Mouse (Mus musculus): Measurements from ENCODE around the gene Igfbp2. TPM values are rescaled to one million over a fixed set of nuclear protein-coding genes. Genes with fewer than 3 reads are reported as not detected.

Igfbp2 gene
- polyA plus RNA-seq, 1 experiment from 2014 or later = 469 TPM

DNA sequence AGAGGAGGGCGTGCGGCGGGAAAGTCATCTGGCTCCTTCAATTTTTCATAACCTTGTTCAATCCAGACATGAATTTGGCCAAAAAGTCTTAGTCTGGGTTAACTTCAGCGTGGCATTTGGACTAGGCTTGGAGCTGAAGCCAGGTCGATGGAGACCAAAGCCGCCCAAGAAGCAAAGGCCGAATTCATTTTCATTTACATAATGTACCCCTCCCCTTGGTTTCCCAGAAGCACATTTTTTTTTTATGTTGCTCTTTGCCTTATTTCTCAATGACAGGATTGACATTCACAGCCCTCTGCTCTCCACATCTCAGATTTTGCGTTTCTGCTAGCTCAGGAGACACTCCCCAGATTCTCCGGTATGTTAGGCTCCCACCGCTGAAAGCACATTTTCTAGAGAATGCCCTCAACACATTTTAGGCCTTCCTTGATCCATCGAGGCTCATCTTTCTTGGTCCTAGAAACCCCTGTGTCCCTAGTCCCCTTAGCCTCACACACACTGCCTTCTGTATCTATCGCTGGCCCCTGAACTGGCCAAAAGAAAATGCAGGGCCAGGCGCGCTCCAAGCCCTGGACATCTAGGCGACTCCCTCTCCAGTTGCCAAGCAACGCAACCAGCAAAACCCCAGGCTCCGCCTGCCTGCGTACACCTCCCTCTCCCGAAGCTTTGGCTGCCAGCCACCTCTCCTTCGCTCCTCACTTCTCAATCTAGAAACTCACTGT lies 46.5 kb downstream of the Igfbp2 start:
- H3K27me3 ChIP-seq (replicated peaks; ENCODE audit: control insufficient read depth, insufficient read depth, low read length) = no peaks in the 10 kb centered on the region
- H3K4me3 ChIP-seq (ENCODE audit: low read length) = peak overlapping the region; percentile 58
- H3K27ac ChIP-seq (ENCODE audit: low read depth, low read length) = peak overlapping the region; percentile 87
- no peaks in the 10 kb centered on the region for H3K36me3 ChIP-seq (ENCODE audit: control insufficient read depth, insufficient read depth, low read length)
- WGBS = under 1% methylated on average over 20 of the region's 20 CpGs
- H3K9ac ChIP-seq (ENCODE audit: low read depth, low read length) = peak overlapping the region; percentile 55
- H3K4me1 ChIP-seq (ENCODE audit: control insufficient read depth, insufficient read depth, low read depth, low read length) = peaks cover 29% of the 10 kb centered on the region
- H3K4me2 ChIP-seq (ENCODE audit: low read length) = peak overlapping the region; percentile 84
- H3K9me3 ChIP-seq (ENCODE audit: control insufficient read depth, low read length) = no peaks in the 10 kb centered on the region
- ATAC-seq = peak; percentile 64

DNA sequence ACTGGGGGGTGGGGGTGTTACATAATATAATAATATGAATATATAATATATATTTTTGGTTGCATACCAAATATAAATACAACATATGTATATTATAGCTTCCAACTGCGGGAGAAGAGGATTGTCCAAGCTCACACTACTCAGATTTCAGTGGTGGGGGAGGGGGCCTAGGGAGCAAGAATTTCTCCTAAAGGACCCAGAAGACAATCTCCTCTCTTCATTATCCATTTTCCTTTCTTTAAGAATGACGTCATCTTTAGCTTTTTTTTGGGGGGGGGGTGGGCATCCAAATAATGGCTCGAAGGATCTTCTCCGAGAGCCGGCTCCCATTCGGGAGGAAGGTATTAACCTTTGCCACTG lies 47.0 kb downstream of the Igfbp2 start:
- WGBS = 0% methylated on average over 6 of the region's 6 CpGs
- peak overlapping the region; percentile 73 for H3K9ac ChIP-seq (ENCODE audit: low read depth, low read length)
- H3K27me3 ChIP-seq (replicated peaks; ENCODE audit: control insufficient read depth, insufficient read depth, low read length) = no peaks in the 10 kb centered on the region
- H3K9me3 ChIP-seq (ENCODE audit: control insufficient read depth, low read length) = no peaks in the 10 kb centered on the region
- H3K36me3 ChIP-seq (ENCODE audit: control insufficient read depth, insufficient read depth, low read length) = no peaks in the 10 kb centered on the region
- H3K4me2 ChIP-seq (ENCODE audit: low read length) = peak overlapping the region; percentile 84
- peak overlapping the region; percentile 87 for H3K27ac ChIP-seq (ENCODE audit: low read depth, low read length)
- peak overlapping the region; percentile 58 for H3K4me3 ChIP-seq (ENCODE audit: low read length)
- peak; percentile 10; the same call in 1 of the 2 replicates for ATAC-seq
- H3K4me1 ChIP-seq (ENCODE audit: control insufficient read depth, insufficient read depth, low read depth, low read length) = peaks cover 28% of the 10 kb centered on the region

DNA sequence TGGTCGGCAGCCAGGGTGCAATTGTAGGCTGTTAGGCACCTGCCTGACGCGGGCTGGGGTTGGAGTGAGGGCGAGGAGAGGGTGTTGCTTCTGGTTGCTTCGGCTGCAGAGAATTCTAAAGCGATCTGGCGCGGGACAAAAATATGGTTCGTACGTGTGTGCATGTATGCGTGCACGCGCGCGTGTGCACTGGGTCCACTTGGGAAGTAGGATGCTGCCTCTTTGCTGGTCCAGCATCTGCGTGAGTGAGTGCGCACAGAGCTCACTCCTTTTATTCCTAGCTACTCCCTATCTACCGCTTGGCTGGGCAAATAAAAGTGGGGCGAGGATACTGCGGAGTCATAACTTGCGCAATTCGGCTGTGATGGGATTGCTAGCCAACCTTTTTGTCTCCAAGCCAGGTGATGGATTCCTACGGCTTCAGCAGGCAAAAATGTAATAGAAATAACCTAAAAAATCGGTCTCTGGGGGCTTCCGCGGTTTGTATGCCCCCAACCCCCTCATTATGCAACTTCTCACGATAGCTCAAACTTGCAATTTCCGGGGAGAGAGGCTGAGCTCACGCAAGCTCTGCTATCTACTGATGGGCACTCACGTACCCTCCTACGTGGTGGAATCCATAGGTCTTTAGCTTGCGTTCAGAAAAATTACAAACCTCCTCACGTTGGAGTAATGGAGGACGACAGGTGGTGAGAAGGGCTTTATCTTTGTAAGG lies 47.6 kb downstream of the Igfbp2 start:
- H3K4me3 ChIP-seq (ENCODE audit: low read length) = peak overlapping the region; percentile 58
- H3K27ac ChIP-seq (ENCODE audit: low read depth, low read length) = peak overlapping the region; percentile 87
- no peaks in the 10 kb centered on the region for H3K9me3 ChIP-seq (ENCODE audit: control insufficient read depth, low read length)
- H3K4me1 ChIP-seq (ENCODE audit: control insufficient read depth, insufficient read depth, low read depth, low read length) = peaks cover 29% of the 10 kb centered on the region
- peak overlapping the region; percentile 84 for H3K4me2 ChIP-seq (ENCODE audit: low read length)
- peak; percentile 22 for ATAC-seq
- peak overlapping the region; percentile 73 for H3K9ac ChIP-seq (ENCODE audit: low read depth, low read length)
- no peaks in the 10 kb centered on the region for H3K36me3 ChIP-seq (ENCODE audit: control insufficient read depth, insufficient read depth, low read length)
- WGBS = under 1% methylated on average over 34 of the region's 34 CpGs
- H3K27me3 ChIP-seq (replicated peaks; ENCODE audit: control insufficient read depth, insufficient read depth, low read length) = no peaks in the 10 kb centered on the region

DNA sequence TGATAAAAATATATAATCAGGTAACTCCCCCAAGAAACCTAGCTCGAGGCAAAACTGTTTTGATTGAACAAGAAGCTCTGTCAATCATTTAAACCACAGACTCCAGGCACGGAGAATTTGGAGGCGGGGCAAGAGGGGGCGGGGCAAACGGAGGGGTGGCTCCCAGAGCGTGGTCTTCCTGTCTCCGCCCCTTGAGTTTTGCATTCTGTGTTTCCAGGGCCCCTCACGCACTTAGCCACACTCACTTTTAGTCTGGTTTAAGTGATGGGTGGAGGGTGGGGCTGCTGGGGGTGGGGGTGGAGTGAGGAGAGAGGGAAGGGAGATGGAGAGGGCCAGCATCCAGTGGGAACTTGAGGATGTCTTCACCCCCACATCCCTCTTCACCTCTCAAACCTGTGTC lies 48.2 kb downstream of the Igfbp2 start:
- peak; percentile 65 for ATAC-seq
- Histone ChIP-seq H3K9me3 (ENCODE audit: control insufficient read depth, low read length) (no peaks in the 10 kb centered on the region), H3K4me2 (ENCODE audit: low read length) (peak overlapping the region; percentile 84), H3K27ac (ENCODE audit: low read depth, low read length) (peak overlapping the region; percentile 55; the same call in 1 of the 2 replicates), H3K4me3 (ENCODE audit: low read length) (peak overlapping the region; percentile 58), H3K9ac (ENCODE audit: low read depth, low read length) (peak overlapping the region; percentile 72; the same call in 1 of the 2 replicates), H3K36me3 (ENCODE audit: control insufficient read depth, insufficient read depth, low read length) (no peaks in the 10 kb centered on the region), H3K27me3 (replicated peaks; ENCODE audit: control insufficient read depth, insufficient read depth, low read length) (no peaks in the 10 kb centered on the region), H3K4me1 (ENCODE audit: control insufficient read depth, insufficient read depth, low read depth, low read length) (peaks cover 26% of the 10 kb centered on the region)
- WGBS = 1% methylated on average over 8 of the region's 8 CpGs

DNA sequence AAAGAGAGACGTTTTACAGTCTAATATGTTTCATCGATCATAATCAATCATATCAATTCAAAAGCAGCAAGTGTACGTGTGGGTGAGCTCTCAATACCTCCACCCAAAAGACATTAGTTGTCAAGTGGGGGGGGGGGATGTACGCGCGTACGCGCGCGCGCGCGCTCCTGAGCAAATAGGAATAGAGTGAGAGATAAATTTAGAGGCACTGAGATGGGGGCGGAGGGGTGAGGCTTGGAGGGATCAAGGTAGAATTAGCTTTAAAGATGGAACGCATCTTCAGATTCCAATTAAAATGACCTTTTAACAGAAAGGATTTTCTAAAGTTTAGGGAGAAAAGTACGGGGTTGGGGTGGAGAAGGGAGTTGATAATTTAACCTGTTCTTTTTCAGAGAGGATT lies 48.8 kb downstream of the Igfbp2 start:
- H3K4me2 ChIP-seq (ENCODE audit: low read length) = peak overlapping the region; percentile 84
- H3K27me3 ChIP-seq (replicated peaks; ENCODE audit: control insufficient read depth, insufficient read depth, low read length) = no peaks in the 10 kb centered on the region
- H3K36me3 ChIP-seq (ENCODE audit: control insufficient read depth, insufficient read depth, low read length) = no peaks in the 10 kb centered on the region
- under 1% methylated on average over 16 of the region's 16 CpGs for WGBS
- H3K27ac ChIP-seq (ENCODE audit: low read depth, low read length) = peak overlapping the region; percentile 71; the same call in 1 of the 2 replicates
- peak overlapping the region; percentile 72 for H3K9ac ChIP-seq (ENCODE audit: low read depth, low read length)
- peaks cover 26% of the 10 kb centered on the region for H3K4me1 ChIP-seq (ENCODE audit: control insufficient read depth, insufficient read depth, low read depth, low read length)
- H3K4me3 ChIP-seq (ENCODE audit: low read length) = peak overlapping the region; percentile 58
- H3K9me3 ChIP-seq (ENCODE audit: control insufficient read depth, low read length) = no peaks in the 10 kb centered on the region
- no peak for ATAC-seq

DNA sequence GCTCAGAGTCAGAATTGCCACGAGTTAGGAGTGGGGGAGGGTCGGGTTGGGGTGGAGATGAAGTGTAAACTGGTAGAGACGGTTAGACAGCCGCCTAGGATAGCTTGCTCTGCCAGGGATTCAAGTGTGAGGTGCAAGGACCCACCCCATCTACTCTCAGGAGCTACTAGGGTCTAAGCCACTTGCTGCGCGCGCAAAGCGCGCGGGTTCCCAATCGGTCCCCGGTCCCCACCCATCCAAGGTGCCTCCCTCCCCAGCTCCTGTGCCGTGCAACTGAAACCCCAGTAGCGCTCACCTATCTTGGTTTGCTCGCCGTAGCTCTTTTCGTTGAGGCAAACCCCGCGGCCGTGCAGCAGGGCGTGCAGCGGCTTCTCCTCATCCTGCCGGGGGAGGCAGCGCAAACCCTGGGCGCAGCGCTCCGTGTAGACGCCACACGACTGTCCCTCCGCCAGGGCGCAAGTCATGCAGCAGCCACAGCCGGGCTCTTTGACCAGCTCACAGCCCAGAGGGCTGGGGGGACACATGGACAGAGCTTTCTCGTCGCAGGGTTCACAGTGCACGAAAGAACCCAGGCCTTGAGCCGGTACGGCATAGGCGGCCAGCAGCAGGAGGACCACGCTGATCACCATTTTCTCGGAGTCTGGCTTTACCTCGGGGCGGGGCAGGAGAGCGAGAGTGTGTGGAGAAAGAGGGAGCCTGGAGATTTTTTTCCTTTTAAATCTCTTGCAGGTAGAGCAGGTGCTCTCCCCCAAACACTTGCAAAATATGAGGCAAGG lies 49.4 kb downstream of the Igfbp2 start:
- H3K4me2 ChIP-seq (ENCODE audit: low read length) = peak overlapping the region; percentile 84
- peak overlapping the region; percentile 58 for H3K4me3 ChIP-seq (ENCODE audit: low read length)
- no peaks in the 10 kb centered on the region for H3K9me3 ChIP-seq (ENCODE audit: control insufficient read depth, low read length)
- H3K36me3 ChIP-seq (ENCODE audit: control insufficient read depth, insufficient read depth, low read length) = no peaks in the 10 kb centered on the region
- H3K9ac ChIP-seq (ENCODE audit: low read depth, low read length) = peak overlapping the region; percentile 72
- peak; percentile 6; the same call in 1 of the 2 replicates for ATAC-seq
- no peaks in the 10 kb centered on the region for H3K27me3 ChIP-seq (replicated peaks; ENCODE audit: control insufficient read depth, insufficient read depth, low read length)
- under 1% methylated on average over 42 of the region's 43 CpGs for WGBS
- H3K27ac ChIP-seq (ENCODE audit: low read depth, low read length) = peak overlapping the region; percentile 71
- H3K4me1 ChIP-seq (ENCODE audit: control insufficient read depth, insufficient read depth, low read depth, low read length) = peaks cover 27% of the 10 kb centered on the region

DNA sequence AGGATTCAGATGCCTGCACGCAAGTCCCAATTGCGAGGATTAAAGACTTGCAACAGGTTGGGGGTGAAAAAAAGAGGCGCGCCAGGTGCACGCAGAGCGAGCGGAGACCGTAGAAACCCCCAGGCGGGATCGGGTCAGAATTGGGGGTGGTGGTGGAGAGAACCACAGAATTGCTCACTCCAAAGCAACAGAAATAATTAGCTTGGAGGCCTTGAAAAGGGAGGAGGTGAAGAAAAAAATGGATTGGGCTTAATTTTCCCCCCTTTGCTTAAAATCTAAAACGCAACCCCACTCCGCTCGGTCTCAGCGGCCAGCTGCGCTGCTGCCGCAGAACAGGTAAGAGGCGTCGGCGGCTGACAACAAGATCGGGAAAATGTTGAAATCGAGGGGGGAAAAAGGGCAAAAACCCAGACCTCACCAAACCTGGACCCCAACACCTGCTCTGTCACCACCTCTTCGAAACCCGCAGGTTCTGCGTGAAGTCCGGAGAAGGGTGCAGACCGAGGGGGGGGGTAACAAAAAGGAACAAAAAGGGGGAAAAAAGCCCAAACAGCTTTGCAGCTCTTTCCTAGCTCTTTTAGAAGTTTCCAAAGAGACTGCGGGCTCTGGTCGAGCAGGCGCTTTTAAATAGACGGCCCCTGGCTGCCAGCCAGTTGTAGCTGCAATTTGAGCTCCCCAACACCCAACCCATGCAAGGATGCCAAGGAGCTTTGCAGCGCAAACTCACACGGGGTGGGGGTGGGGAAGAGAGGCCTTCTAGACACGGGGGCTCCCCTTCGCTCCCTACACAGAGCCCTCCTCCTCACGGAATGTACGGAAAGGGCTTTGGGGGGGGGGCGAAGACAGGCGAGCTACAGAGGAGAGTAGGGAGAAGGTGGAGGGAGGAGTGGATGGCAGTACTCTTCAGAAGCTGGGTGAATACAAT lies 50.2 kb downstream of the Igfbp2 start, which contains the start of gene Igfbp5:
Gene Igfbp5 (minus strand): TSS at position 598 of the 925 bp plus-strand sequence.
- H3K9me3 ChIP-seq (ENCODE audit: control insufficient read depth, low read length) = no peaks in the 10 kb centered on the region
- peak within 1 kb of the TSS; percentile 84 for H3K4me2 ChIP-seq (ENCODE audit: low read length)
- H3K27ac ChIP-seq (ENCODE audit: low read depth, low read length) = peak within 1 kb of the TSS; percentile 71
- H3K4me3 ChIP-seq (ENCODE audit: low read length) = peak within 1 kb of the TSS; percentile 58
- no peaks in the 10 kb centered on the region for H3K36me3 ChIP-seq (ENCODE audit: control insufficient read depth, insufficient read depth, low read length)
- H3K27me3 ChIP-seq (replicated peaks; ENCODE audit: control insufficient read depth, insufficient read depth, low read length) = no peaks in the 10 kb centered on the region
- under 1% methylated on average over 38 of the region's 38 CpGs for WGBS
- ATAC-seq = peak; percentile 53
- peak within 1 kb of the TSS; percentile 72 for H3K9ac ChIP-seq (ENCODE audit: low read depth, low read length)
- H3K4me1 ChIP-seq (ENCODE audit: control insufficient read depth, insufficient read depth, low read depth, low read length) = peaks cover 25% of the 10 kb centered on the region

DNA sequence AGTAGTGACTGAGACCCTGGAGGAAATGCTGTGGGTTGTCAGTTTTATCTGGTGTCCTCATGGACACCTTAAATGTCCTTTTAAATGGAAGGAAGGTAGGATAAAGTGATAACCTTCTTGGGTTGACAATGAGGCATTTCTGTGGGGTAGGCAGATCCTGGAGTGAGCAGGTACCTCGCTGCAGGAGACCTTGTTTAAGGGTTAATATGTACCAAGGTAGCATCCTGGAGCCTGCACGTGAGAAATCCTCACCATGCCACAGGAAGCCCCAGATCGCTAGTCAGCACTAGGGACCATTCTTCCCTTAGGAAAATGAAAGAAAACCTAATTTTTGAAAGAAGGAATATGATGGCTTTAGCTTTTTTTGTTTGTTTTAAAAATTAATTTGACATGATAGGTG lies 51.4 kb downstream of the Igfbp2 start:
- 12% methylated on average over 3 of the region's 3 CpGs for WGBS
- Histone ChIP-seq H3K9me3 (ENCODE audit: control insufficient read depth, low read length) (no peaks in the 10 kb centered on the region), H3K9ac (ENCODE audit: low read depth, low read length) (no peak overlapping the region; the same call in 1 of the 2 replicates), H3K4me1 (ENCODE audit: control insufficient read depth, insufficient read depth, low read depth, low read length) (peaks cover 15% of the 10 kb centered on the region), H3K36me3 (ENCODE audit: control insufficient read depth, insufficient read depth, low read length) (no peaks in the 10 kb centered on the region), H3K27ac (ENCODE audit: low read depth, low read length) (no peak overlapping the region), H3K27me3 (replicated peaks; ENCODE audit: control insufficient read depth, insufficient read depth, low read length) (no peaks in the 10 kb centered on the region), H3K4me3 (ENCODE audit: low read length) (peak overlapping the region; percentile 58; the same call in 1 of the 2 replicates), H3K4me2 (ENCODE audit: low read length) (peak overlapping the region; percentile 84)
- no peak for ATAC-seq

Measured in hindbrain, embryonic 16.5 days (tissue).